Mouse (Mus musculus): ENCODE results near the gene Gata1. TPM values are rescaled to one million over a fixed set of nuclear protein-coding genes. Genes with fewer than 3 reads are reported as not detected.
"Not testable (repeated sequence)": the region's sequence is repeated elsewhere in the genome, so short reads cannot be mapped to it uniquely, and the experiment has no call there.

The Gata1 gene
- total RNA-seq, 2 experiments from 2014 or later = not detected

GRCm38 (mm10) chrX:7963829-7964626 is 13.8 kb downstream of the Gata1 start:
- DNase-seq = no peak

GRCm38 (mm10) chrX:7958868-7959267 is 19.0 kb downstream of the Gata1 start:
- no peak for DNase-seq

GRCm38 (mm10) chrX:7950091-7950490 is 27.8 kb downstream of the Gata1 start:
- DNase-seq = no peak

- peak; percentile 94 for DNase-seq
Measured at GRCm38 (mm10) chrX:7947900-7948492, 29.9 kb downstream of the Gata1 start.

GRCm38 (mm10) chrX:7947108-7947899 is 30.6 kb downstream of the Gata1 start, which contains the start of gene Hdac6:
Gene Hdac6 (minus strand): TSS chrX:7947889.
- no peak for DNase-seq

- no peak for DNase-seq
Measured at GRCm38 (mm10) chrX:7945618-7946017, 32.3 kb downstream of the Gata1 start.

- DNase-seq = no peak
Measured at GRCm38 (mm10) chrX:7937667-7938066, 40.2 kb downstream of the Gata1 start.

GRCm38 (mm10) chrX:7936874-7937273 is 41.0 kb downstream of the Gata1 start:
- DNase-seq = no peak

GRCm38 (mm10) chrX:7928270-7928790 is 49.5 kb downstream of the Gata1 start, which contains the start of gene Eras:
Gene Eras (minus strand): TSS chrX:7928607.
- DNase-seq = no peak

- no peak for DNase-seq
Measured at GRCm38 (mm10) chrX:7927116-7927515, 50.8 kb downstream of the Gata1 start.

- no peak for DNase-seq
Measured at GRCm38 (mm10) chrX:7926266-7926665, 51.6 kb downstream of the Gata1 start.

GRCm38 (mm10) chrX:7922032-7922431 is 55.8 kb downstream of the Gata1 start:
- DNase-seq = no peak

GRCm38 (mm10) chrX:7919601-7920383 is 58.1 kb downstream of the Gata1 start, which contains the start of gene Pcsk1n:
Gene Pcsk1n (plus strand): TSS chrX:7919822.
- DNase-seq = no peak

- not testable (repeated sequence) for DNase-seq
Measured at GRCm38 (mm10) chrX:7917960-7918359, 59.9 kb downstream of the Gata1 start.

- not testable (repeated sequence) for DNase-seq
Measured at GRCm38 (mm10) chrX:7915669-7916068, 62.2 kb downstream of the Gata1 start.

GRCm38 (mm10) chrX:7910473-7910872 is 67.4 kb downstream of the Gata1 start:
- no peak for DNase-seq

Other genes starting within 250 kb of the Gata1 start
- gene Praf2, start 249.6 kb downstream of the Gata1 start, total RNA-seq (2021) = 1 to 10 TPM; 4.7 to 7.3 TPM
- gene Ccdc120, start 227.2 kb downstream of the Gata1 start, total RNA-seq (2021) = under 1 TPM; 0.16 to 0.56 TPM
- 1 to 10 TPM; 6.1 to 8.2 TPM for gene Tfe3, start 215.5 kb downstream of the Gata1 start, total RNA-seq (2021)
- gene Gripap1, start 188.3 kb downstream of the Gata1 start, total RNA-seq (2021) = 10 to 100 TPM; 17.5 to 21.2 TPM
- gene Kcnd1, start 155.8 kb downstream of the Gata1 start, total RNA-seq (2021) = under 1 TPM; 0.18 to 0.43 TPM
- gene Otud5, start 136.7 kb downstream of the Gata1 start, total RNA-seq (2021) = 10 to 100 TPM; 14.8 to 18.2 TPM
- 1 to 10 TPM; 1.5 TPM for gene Pim2, start 99.8 kb downstream of the Gata1 start, total RNA-seq (2021)
- gene Slc35a2, start 94.0 kb downstream of the Gata1 start, total RNA-seq (2021) = 1 to 10 TPM; 7.6 to 8.1 TPM
- 10 to 100 TPM; 19.5 to 23.1 TPM for gene Pqbp1, start 78.8 kb downstream of the Gata1 start, total RNA-seq (2021)
- gene Timm17b, start 78.7 kb downstream of the Gata1 start, total RNA-seq (2021) = 10 to 100 TPM; 37.8 to 38.5 TPM
- not detected for gene Gm10491, start 70.2 kb downstream of the Gata1 start, total RNA-seq (2021)
- not detected for gene Gm10490, start 68.5 kb downstream of the Gata1 start, total RNA-seq (2021)
- not detected for gene Pcsk1n, start 58.2 kb downstream of the Gata1 start, total RNA-seq (2021)
- gene Eras, start 49.5 kb downstream of the Gata1 start, total RNA-seq (2021) = not detected
- 1 to 10 TPM; 3.9 to 5.0 TPM for gene Hdac6, start 30.2 kb downstream of the Gata1 start, total RNA-seq (2021)
- gene Glod5, start 40.4 kb upstream of the Gata1 start, total RNA-seq (2021) = not detected
- gene Suv39h1, start 96.7 kb upstream of the Gata1 start, total RNA-seq (2021) = 1 to 10 TPM; 3.0 to 3.6 TPM
- under 1 TPM; 0.46 to 0.54 TPM for gene Was, start 112.4 kb upstream of the Gata1 start, total RNA-seq (2021)
- 10 to 100 TPM; 11.8 to 16.3 TPM for gene Wdr13, start 154.8 kb upstream of the Gata1 start, total RNA-seq (2021)
- 10 to 100 TPM; 44.1 to 60.8 TPM for gene Rbm3, start 167.8 kb upstream of the Gata1 start, total RNA-seq (2021)
- 1 to 10 TPM; 2.5 to 2.6 TPM for gene Tbc1d25, start 198.1 kb upstream of the Gata1 start, total RNA-seq (2021)
- 10 to 100 TPM; 10.3 to 10.7 TPM for gene Ebp, start 215.4 kb upstream of the Gata1 start, total RNA-seq (2021)
- 1 to 10 TPM; 3.6 to 4.3 TPM for gene Porcn, start 228.5 kb upstream of the Gata1 start, total RNA-seq (2021)